Mouse (Mus musculus) spleen, adult 2 months (tissue): ENCODE data around the gene Clcn1.

Experiments
- CTCF ChIP-seq: fragments of 200-500 bp; IDR thresholded peaks from 2 replicates; pipeline ENCODE4 v1.5.1; 2011; ENCODE audit warnings: mild to moderate bottlenecking, inconsistent platforms; ENCODE audit not compliant: insufficient read depth, insufficient read length, insufficient replicate concordance; ENCODE audit errors: extremely low read depth
- POLR2A ChIP-seq: fragments of 200-500 bp; IDR thresholded peaks from 2 replicates; pipeline ENCODE4 v1.6.1; 2011; ENCODE audit warnings: low read depth, low read length, inconsistent platforms

GRCm38 (mm10) chr6:42330946-42331345, 44.5 kb downstream of the Clcn1 start:
- TF ChIP-seq CTCF, result no peak
- no peak for TF ChIP-seq POLR2A
